Mouse (Mus musculus) frontal cortex, adult (tissue): ENCODE results near the gene Auts2.

Experiments
- ATAC-seq: cut with Nextera tagmentation; 2 replicates; pipeline ENCODE4 v1.9.2; 2017; ENCODE audit warnings: mild to moderate bottlenecking, moderate library complexity, mixed read lengths; ENCODE audit not compliant: low TSS enrichment

Auts2 gene

DNA sequence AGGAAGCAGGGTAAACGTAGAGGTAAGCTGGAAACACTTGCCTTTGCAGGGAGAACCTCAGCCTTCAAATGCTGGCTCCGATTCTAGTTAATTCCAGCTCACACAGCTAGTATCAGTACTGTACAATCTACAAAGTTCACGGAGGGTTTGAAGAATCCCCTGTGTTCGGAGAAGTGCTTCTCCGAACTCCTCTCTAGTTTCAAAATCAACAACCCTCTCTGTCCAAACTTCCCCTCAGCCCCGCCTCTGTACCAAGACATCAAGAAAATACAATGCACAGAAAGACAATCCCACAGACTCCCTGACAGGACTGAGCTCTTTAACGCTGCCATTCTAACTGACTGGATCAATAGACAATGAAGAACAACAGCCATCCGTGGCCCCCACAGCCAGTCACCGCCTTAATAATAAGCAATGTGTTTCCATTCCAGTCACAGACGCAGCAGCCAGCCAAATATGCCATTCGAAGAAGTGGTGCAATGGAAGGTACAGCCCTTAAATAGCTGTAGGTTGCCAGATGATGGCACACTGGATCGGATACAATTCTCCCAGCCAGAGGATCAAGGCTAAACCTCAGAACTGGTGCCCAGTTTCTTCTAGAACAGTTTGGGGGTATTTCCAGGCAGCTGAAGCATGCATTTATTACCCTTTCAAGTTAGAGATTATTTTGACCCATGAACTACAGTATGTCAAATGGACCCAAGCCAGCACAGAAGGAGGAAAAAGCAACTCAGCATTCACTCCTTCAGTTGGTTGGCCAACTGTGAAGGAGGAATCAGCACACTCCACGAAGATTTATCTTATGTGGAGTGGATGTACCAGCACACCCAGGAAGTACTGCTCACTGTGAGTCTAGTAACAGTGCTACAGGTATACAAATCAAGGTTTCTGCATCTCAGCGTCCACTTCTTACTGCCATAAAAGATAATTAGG lies 151.0 kb downstream of the Auts2 start:
- no peak for ATAC-seq

DNA sequence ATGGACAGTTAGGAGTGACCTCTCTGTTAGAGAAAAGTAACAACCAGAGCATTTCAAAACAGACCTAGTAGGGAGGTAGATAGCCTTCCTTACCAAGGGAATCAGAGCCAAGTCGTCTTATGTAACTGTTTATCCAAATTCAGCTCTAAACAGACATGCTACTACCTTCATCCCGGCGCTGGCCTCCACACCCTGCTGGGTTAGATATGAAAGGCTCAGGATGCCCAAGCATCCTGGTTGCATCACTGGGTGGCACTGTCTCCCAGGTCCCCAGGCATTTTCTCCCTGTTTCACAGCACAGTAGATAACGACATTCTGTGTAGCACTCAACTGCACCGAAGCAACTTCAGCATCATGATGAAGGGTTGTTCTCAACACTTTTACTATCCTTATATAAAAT lies 154.4 kb downstream of the Auts2 start:
- peak; percentile 96 for ATAC-seq

DNA sequence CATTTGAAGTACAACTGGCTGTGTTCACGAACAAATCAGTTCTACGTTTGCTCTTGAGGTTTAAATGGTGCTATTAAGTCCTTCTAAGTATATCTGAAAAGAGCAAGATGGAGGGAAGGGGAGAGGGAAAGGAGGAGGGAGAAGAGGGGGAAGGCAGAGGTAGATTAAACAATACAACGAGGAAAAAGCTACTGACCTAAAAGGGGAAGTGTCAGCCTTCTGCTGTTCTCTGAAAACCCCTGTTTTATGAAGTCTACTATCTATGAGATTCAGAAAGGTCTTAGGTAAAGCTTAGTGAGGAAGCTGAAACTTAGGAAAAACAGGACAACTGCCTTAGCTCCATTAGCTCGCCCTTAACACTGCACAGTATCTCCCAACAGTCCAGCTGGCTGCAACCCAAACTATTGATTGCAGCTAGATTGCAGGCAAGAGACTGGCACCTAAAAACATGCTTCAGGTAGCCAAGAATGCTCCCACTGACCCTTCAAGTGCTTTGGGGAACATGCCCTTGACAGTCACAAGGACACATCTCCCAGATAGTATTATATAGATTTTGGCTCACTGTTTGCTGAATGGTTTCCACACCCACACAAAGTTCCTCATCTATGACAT lies 157.8 kb downstream of the Auts2 start:
- no peak for ATAC-seq

DNA sequence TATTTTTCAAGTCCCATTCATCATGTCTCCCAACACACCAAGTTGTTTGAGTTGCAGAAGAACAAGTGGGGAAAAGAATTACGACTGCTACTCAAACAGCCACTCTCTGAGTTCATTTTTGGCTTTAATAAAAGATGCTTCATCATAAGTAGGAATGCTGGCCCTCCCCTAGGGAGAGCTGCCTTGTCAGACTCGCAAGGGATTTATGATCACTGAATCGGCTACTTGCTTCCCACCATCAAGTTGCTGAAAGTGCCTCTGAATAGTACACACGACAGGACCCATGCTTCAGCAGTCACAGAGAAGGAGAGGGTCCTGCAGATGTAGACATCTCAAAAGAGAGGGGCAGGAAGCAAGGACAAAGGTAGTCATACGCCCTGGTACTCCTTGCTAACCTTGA lies 162.9 kb downstream of the Auts2 start:
- no peak for ATAC-seq

DNA sequence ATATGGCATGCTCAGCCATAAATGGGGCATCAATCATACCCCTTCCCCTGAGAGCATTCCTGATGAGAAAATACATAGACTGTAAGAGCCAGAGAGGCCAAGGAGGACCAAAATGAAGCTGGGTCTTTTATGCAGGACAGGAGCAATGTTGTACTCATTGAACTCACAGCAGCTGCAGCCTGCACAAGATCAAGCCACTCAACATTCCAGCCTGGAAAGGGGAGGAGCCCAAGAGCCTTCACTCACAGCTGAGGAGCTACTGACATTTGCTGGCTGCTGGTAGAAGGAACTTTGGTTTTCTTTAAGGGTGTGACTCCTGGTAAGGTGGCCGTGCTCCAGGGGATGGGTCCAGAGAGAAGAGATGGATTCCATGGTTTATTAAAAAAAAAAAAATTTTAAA lies 164.2 kb downstream of the Auts2 start:
- no peak for ATAC-seq

DNA sequence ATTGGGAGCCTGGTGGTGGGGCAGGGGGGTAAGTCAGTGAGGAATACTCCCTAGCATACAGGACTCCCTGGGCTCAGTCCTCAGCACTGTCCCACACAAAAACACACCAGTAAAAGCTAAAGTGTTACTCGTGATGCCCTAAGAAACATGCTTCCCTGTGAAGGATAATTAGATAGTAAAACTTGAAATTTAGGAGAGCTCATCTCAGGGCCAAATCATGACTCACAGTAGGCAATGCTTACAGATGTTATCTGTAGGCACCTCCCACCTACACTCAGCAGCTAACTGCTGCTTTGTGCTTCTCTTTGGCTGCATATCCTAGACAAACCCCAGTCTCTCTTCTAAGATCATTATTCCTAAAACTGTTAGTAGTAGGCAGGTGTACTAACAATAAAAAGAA lies 168.0 kb downstream of the Auts2 start:
- ATAC-seq: peak; percentile 91

DNA sequence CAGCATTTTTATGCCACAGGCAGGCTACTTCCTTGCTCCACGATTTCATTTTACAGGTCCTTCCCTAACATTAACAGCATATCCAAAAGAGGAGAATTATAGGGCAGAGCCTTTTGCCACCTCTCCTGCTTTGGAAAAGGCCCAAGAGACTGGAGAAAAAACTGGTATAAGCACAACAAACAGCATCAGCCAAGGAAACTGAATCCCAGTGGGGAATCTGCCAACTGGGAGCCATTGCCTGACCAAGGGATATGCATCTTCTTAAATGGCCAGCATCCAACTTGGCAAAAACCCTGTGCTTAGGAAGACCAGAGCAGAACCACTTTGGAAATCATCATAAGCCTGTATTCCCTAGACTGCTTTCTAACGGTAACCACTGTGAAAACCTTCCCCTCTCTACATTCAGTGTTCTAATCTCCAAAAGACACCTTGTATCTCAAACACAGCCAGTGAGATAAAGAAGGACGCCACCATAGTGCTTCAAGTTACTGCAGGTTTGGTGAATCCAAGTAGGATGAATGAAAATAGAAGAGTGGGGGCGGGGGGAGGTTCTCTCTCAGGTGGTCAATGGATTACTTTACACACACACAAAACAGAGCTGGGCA lies 169.6 kb downstream of the Auts2 start:
- ATAC-seq: no peak

DNA sequence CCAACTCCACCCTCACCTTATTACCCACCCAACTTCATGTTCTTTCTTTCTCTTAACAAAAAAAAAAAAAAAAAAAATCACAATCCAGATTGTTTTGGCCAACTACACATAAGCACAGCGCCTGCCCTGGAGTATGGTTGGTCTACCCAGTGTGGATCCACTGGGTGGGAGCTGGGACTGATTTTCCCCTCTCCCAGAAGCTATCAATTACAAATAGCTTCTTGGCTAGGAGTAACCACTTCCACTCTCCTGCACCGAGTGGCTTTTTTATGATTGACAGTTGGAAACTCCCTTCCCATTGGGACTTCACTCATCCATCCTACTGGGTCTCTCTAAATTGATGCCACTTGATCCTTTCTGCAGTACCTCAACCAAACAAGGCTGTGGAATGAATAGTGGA lies 170.5 kb downstream of the Auts2 start:
- no peak for ATAC-seq

DNA sequence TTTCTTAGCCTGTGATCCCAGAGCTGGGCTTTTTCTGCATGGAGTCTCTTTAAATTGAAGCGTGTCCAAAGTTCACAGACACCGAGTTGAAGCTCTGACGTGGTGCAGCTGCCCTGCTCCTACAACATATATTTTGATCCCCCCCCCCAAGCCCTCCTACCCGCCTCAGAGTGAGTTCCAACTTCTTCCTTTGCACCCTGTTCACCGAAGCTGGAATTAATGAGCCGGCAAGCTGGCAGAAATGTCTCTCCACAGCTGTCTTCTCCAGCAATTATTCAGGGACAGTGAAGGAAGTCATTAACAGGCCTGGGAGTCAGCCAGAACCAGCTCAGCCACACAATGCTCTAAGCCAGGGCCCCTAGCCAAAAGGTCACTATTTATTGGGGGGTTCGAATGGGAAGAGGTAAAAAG lies 174.5 kb downstream of the Auts2 start:
- no peak for ATAC-seq

DNA sequence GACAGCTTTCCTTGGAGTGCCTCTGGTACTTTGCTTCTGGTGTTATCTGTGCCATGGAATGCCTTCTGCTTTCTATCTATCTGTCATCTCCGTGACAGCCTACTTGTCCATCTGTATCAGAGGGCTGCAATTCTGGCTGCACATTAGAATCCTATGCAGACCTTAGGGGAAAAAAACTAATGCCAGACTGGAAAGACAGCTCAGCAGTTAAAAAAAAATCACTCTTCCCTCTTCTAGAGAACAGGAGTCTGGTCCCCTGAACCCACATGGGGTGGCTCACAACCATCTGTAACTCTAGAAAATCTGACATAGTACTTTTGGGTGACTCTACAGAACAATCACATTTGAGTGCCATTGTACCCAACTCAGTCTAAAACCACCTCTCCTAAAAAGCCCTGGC lies 181.9 kb downstream of the Auts2 start:
- no peak for ATAC-seq

DNA sequence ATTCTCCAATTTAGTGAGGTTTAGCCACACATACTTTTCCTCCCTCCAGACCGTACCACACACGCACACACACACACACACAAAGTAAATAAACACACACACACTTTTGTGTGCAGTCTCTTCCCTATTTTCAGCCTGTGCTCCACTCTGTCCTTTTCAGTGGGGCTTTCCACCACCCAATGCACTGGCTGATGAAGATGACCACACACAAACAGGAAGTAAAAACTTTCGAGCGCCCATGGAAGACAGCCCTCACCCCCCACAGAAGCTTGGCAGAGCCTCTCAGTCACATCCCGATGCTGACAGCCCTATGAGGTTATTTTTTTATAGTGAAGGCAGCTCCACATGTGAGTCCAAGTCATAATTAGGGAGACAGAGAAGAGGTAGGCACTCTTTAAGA lies 185.4 kb downstream of the Auts2 start:
- no peak for ATAC-seq

DNA sequence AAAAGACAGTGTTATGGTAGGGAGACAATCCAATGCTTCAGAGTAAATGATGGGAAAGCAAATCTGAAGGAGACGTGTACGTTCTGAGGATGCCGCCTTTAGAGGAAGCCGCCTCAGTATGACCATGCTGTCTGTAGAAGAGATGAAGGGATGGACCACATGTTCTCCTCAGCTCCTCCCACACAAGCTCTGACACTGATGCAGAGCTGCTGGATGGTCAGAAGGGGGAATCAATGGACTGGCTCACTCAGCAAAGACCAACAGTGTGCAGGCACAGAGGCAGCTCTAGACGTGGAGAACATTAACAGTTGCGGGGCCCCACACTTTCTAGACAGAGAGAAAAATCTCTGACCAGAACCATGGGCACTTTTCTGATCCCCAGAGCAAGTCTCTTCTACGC lies 187.2 kb downstream of the Auts2 start:
- peak; percentile 77; the same call in 1 of the 2 replicates for ATAC-seq

DNA sequence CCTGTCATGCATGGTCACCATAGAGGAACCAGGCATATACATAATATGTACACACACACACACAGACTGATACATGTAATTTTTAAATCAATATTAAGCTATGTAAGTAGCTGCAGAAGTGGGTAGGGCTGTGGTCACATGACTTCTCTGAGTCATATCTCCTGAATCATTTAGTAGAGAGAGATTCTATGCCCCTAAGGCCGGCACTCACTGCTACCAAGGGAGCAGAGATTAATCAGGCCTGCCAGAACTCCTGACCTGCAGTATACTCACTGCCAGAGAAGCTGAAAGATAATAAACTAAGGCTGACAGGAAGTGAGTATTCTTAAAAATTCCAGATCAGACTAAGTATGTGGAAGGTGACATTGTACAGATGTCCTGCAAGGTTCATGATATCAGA lies 190.7 kb downstream of the Auts2 start:
- ATAC-seq: no peak

DNA sequence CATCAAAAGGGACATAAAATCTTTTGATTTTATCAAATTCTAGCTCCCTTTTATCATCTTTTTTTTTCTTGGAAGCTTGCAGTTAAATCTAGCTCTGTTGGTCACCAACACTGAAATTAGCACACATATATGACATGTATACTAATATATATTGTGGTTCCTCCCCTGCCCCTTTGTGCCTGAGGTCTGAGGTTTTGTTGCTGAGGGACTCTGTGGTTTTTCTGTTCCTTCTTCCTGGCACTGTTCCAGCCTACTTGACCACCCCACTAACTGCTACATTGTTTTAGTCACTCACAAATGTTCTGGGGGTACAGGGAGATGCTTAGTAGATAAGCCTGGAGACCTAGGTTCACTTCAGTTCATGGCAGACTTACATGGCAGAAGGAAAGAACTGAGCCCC lies 192.0 kb downstream of the Auts2 start:
- no peak for ATAC-seq

DNA sequence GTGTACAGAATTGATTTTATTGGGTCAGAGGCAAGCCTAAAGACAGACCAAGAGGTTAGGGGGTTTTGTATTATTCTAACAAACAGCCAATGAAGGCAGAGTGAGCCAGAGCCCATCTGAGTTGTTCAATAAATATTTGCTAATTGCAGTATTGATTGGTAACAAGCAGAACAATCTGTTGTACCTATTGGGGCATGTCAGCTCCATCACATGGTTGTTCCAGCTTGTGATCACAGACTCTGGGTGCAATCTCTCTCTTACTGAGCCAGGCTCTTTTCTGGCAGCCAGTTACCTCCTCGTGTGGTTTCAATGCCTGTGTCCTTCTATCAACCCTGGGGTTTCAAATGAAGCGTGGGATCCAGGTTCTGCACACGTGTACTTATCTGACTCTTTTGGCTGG lies 201.8 kb downstream of the Auts2 start:
- no peak for ATAC-seq

DNA sequence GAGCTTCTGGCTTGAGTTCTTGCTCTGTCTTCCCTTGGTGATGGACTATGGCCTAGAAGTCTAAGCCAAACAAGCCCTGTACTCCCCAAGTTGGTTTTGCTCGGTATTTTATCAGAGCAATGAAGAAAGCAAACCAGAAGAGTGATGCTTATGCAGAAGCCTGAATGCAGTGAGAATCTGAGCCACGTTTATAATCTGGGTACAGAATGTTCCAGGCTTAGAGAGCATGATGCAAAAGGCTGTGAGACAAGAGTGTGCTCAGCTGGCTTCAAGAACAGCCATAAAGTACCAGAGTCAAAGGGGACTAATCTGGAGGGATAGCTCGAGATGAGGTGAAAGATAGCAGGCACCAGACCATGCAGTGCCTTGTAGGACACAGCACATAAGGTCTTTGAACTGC lies 205.5 kb downstream of the Auts2 start:
- ATAC-seq: no peak

DNA sequence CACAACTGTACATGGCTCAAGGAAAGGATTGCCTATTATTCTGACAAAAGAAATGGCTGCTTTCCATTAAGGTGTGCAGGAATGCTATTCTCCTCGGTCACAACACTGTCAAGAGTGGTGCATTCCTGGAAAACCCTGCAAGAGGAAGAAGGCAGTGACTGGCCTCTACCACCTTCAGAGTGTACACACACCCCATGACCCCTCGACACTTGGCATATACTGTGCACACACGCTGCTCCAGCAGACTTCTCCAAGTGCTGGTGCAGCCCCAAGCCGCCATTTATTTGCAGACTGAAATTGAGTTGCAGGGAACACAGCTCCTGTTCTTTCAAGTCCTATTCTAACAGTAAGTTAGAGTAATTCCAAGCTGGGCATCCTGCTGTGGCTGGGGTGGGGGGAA lies 207.4 kb downstream of the Auts2 start:
- no peak for ATAC-seq

DNA sequence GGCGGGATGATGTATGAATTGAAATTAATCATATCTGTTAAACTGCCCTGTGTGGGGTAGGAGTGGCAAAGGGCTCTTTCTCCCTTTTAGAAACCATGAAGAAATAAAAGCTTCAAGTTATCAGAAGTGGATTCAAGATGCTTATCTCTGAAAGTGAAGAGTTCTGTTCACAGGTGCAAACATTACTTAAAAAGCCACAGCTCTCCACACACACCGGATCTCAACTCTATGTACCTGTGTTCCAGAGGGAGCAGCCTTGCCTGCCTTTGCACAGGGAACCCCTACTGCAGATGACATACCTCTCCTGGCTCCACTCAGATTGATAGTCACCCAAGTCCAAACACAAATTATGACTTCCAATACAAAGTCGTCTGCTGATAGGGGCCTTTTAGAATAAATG lies 208.3 kb downstream of the Auts2 start:
- ATAC-seq: no peak

DNA sequence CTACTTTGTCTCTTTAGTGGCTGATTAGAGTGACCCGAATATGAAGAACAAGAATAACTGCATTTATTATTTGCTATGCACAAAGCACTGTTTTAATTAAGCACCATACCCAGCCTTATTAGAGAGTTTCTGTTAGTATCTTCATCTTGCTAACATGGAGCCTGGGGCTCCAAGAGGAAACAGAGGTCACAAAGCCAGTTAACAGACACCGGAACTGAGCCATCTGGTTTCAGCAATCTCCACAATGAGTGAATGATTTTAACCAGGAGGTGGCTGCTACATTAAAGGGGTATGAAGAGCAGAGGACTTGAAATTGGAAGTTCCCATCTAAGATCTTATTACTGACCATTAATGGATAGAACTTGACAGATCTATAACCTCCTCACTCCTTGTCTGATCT lies 209.4 kb downstream of the Auts2 start:
- no peak for ATAC-seq

DNA sequence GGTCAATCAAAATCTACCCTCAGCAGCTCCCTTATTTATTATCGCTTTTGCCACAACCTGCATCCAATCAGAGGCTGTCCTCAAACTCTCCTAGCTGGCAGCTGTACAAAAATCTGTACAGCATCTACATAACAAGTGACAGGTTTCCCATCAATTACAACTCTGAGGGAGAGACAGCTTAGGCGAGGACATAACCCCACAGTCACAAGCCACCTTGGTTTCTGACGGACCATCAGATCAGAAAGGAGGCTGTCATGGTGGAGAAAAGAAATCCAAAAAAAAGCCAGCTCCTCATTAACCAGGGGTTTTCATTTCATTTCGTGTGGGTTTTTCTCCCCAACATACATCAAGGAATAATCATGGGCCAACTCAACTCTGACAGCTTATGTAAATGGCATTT lies 210.6 kb downstream of the Auts2 start:
- no peak for ATAC-seq

DNA sequence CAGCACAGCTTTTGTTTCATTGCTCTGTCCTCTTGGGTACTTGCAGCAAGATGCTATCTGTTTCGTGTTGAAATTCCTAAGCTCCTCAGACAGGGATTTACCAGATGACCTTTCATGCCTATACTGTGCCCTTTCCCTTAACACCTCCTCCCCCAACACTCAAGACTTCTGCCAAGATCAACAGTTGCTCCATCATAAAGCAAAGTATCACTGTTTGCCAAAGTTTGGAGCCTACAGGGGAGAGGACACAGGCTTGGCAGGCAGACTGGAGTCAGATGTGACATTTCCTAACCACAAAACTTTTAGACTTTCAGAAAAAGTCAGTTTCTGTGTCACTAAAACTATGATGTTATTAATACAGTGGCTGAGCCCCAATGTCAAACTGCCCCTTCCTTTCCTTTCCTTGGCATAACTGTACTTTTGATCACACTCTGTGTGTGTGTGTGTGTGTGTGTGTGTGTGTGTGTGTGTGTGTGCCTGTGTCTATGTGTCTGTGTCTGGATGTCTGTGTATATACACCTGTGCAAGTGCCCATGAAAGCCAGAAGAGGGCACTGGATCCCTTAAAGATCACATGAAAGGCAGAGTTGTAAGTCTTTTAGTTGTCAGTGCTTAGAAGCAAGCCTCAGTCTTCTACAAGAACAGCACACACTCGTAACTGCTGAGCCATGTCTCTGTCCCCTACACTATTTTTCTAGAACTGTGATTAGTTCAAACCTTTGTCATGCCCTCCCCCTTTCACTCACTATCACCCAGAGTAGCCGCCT lies 213.8 kb downstream of the Auts2 start:
- ATAC-seq: no peak

DNA sequence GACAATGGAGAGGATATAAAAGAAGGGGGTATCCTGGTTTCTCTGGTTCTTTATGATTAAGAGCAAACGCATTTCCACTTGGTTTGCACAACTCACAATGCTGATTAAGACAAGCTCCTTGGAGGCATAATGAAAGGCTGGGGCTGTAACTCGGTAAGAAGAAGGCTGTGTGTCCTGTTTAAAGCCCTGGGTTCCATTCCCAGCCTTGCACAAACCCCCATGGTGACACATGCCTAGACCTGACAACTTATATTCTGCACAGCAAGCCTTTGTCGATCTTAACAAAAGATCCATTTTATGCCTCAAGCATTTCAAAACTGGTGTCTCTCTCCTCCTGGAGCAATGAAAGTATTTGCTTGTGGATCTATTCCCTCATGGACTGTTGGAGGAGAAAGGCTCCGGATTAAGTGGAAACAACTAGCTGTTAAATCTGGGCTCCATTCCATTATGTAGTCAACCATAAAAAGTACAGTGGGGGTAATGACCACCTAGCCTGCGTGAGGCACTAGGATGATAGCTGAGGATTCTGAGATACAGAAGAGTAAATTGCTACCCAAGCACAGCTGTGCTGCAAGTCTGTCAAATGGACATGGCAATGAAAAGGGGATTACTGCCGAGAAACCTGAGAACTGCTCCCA lies 218.8 kb downstream of the Auts2 start:
- no peak for ATAC-seq
